8 mouse cellular contexts compared by ENCODE assay signal in the genomic region with DNA sequence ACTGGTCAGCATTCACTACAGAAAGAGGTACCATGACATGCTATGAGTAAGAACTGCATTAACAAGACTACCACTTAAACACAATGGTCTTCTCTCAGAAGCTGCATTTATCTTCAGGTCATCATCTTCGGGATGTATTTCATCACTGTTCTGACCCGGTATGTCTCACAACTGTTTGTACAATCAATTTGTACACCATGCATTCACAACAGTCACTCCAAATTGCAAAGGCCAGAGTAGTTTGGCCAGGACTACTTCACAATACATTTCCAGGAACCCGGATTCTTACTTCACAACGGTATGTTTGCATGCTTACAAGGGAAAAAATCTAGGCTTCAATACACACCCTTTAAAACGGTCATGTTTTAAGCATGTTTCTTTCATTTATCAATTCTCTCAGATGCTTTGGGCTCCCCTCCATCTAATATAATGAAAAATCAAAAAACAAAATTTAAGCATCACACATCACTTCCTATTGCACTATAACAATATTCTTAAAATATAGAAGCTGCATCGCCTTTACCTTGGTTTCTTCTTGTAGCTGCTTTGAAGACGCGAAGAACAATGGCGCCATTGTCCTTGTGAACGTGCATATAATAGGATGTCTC. TPM values are rescaled to one million over a fixed set of nuclear protein-coding genes. Genes with fewer than 3 reads are reported as not detected.
A peak's percentile ranks its signal among the peaks of the same experiment; 100 is the strongest.
DNase-seq lines count a peak whose midpoint lies in the region; ATAC-seq and TF ChIP-seq lines count a peak whose summit lies in the region.

No protein-coding gene starts in this region.

- H3K36me3 ChIP-seq in heart, embryonic 14.5 days (ENCODE audit: control insufficient read depth, insufficient read depth, low read length), result peaks cover 21% of the 10 kb centered on the region
- peaks cover 17% of the 10 kb centered on the region for H3K36me3 ChIP-seq in ES-E14 (ENCODE audit: control insufficient read depth, insufficient read depth, low read length, poor library complexity, severe bottlenecking)
- H3K36me3 ChIP-seq in heart, postnatal 0 days (replicated peaks; ENCODE audit: control insufficient read depth, insufficient read depth, low read length), result peaks cover 14% of the 10 kb centered on the region
- peaks cover 13% of the 10 kb centered on the region for H3K36me3 ChIP-seq in midbrain, embryonic 12.5 days

- in situ Hi-C loops in ES-E14 (cut with MboI; ENCODE audit: low sequenced_read_pairs in 2 of 2, unreplicated experiment in 2 of 2), result no loop called here

- no peaks in the 10 kb centered on the region for H3K27me3 ChIP-seq in heart, embryonic 14.5 days (ENCODE audit: control insufficient read depth, insufficient read depth, low read length)
- H3K27me3 ChIP-seq in heart, postnatal 0 days (ENCODE audit: control insufficient read depth, insufficient read depth, low read length), result no peaks in the 10 kb centered on the region
- no peaks in the 10 kb centered on the region for H3K27me3 ChIP-seq in midbrain, embryonic 12.5 days

- TF ChIP-seq CTCF in heart, postnatal 0 days (IDR thresholded peaks at IDR 0.05; ENCODE audit: low read depth), result no peak

- H3K4me1 ChIP-seq in heart, embryonic 14.5 days (ENCODE audit: control insufficient read depth in 2 of 2, insufficient read depth in 2 of 2, low read length in 2 of 2), result peaks cover 0 to 18% of the 10 kb centered on the region in 2 experiments; a peak in 3 of 4 replicates
- peaks cover 0 to 6% of the 10 kb centered on the region in 2 experiments; a peak in 1 of 4 replicates for H3K4me1 ChIP-seq in ES-E14 (ENCODE audit: control insufficient read depth in 2 of 2, insufficient read depth in 2 of 2, low read length in 2 of 2, poor library complexity in 1 of 2)
- H3K4me1 ChIP-seq in heart, postnatal 0 days (ENCODE audit: control insufficient read depth, insufficient read depth), result peaks cover 17% of the 10 kb centered on the region
- H3K4me1 ChIP-seq in midbrain, embryonic 12.5 days, result peaks cover 12% of the 10 kb centered on the region

- 0% methylated on average over 10 of the region's 10 CpGs for WGBS in heart, embryonic 14.5 days
- under 1% methylated on average over 10 of the region's 10 CpGs for WGBS in heart, postnatal 0 days
- 0% methylated on average over 10 of the region's 10 CpGs for WGBS in midbrain, embryonic 12.5 days

- peak overlapping the region; percentile 72 for H3K4me2 ChIP-seq in heart, embryonic 14.5 days (ENCODE audit: low read length)
- peak overlapping the region; percentile 79 for H3K4me2 ChIP-seq in heart, postnatal 0 days (ENCODE audit: low read depth, low read length)
- peak overlapping the region; percentile 62 for H3K4me2 ChIP-seq in midbrain, embryonic 12.5 days (replicated peaks)

- peak overlapping the region; percentile 76 to 89 for H3K27ac ChIP-seq in heart, embryonic 14.5 days (replicated peaks in 1 of 2; ENCODE audit: control insufficient read depth in 1 of 2, insufficient read depth in 1 of 2, low read depth in 2 of 2, low read length in 2 of 2)
- peak overlapping the region; percentile 93 for H3K27ac ChIP-seq in ES-E14 (ENCODE audit: insufficient read depth, low read depth, low read length, poor library complexity, severe bottlenecking)
- H3K27ac ChIP-seq in heart, postnatal 0 days (ENCODE audit: low read depth), result peak overlapping the region; percentile 86
- H3K27ac ChIP-seq in midbrain, embryonic 12.5 days (replicated peaks), result peak overlapping the region; percentile 93

- no peaks in the 10 kb centered on the region for H3K9me3 ChIP-seq in heart, embryonic 14.5 days (ENCODE audit: control insufficient read depth, low read length)
- H3K9me3 ChIP-seq in ES-E14 (ENCODE audit: control insufficient read depth, insufficient read depth, low read depth, low read length), result no peaks in the 10 kb centered on the region
- no peaks in the 10 kb centered on the region for H3K9me3 ChIP-seq in heart, postnatal 0 days (replicated peaks; ENCODE audit: control insufficient read depth, low read length)
- no peaks in the 10 kb centered on the region for H3K9me3 ChIP-seq in midbrain, embryonic 12.5 days

- peak overlapping the region; percentile 96 for H3K9ac ChIP-seq in heart, embryonic 14.5 days (ENCODE audit: low read length)
- peak overlapping the region; percentile 95 for H3K9ac ChIP-seq in ES-E14 (ENCODE audit: insufficient read depth, low read depth, low read length, poor library complexity, severe bottlenecking)
- peak overlapping the region; percentile 77 for H3K9ac ChIP-seq in heart, postnatal 0 days (replicated peaks; ENCODE audit: low read depth, low read length)
- peak overlapping the region; percentile 94 for H3K9ac ChIP-seq in midbrain, embryonic 12.5 days (replicated peaks)

- TF ChIP-seq EP300 in heart, postnatal 0 days (IDR thresholded peaks at IDR 0.05; ENCODE audit: low read depth), result no peak

- no peak for ATAC-seq in heart, embryonic 14.5 days (ENCODE audit: insufficient number of reproducible peaks, insufficient read depth, low FRiP score, low read depth)
- no peak for ATAC-seq in heart, postnatal 0 days (ENCODE audit: insufficient read depth, low read depth)
- no peak for ATAC-seq in midbrain, embryonic 12.5 days (ENCODE audit: low FRiP score, low read depth)
- ATAC-seq in granulocyte monocyte progenitor cell, adult 5-6 weeks (replicated peaks; ENCODE audit: poor library complexity, severe bottlenecking), result no peak

- peak overlapping the region; percentile 60 to 74 for H3K4me3 ChIP-seq in heart, embryonic 14.5 days (ENCODE audit: control insufficient read depth in 1 of 2, insufficient read depth in 1 of 2, low read depth in 1 of 2, low read length in 2 of 2)
- H3K4me3 ChIP-seq in ES-E14 (ENCODE audit: insufficient read depth in 1 of 2, low read depth in 1 of 2, low read length in 2 of 2, poor library complexity in 1 of 2, severe bottlenecking in 1 of 2), result peak overlapping the region; percentile 79
- H3K4me3 ChIP-seq in heart, postnatal 0 days (ENCODE audit: low read depth, low read length), result peak overlapping the region; percentile 72
- H3K4me3 ChIP-seq in midbrain, embryonic 12.5 days, result peak overlapping the region; percentile 80

- no peak for DNase-seq in heart, adult 11 months
- no peak for DNase-seq in ES-E14 (ENCODE audit: low read depth, low spot score)
- no peak for DNase-seq in heart, postnatal 0 days (ENCODE audit: low spot score)
- no peak for DNase-seq in urinary bladder, postnatal 10 days (ENCODE audit: low spot score)
- DNase-seq in thymus, postnatal 36 days, result no peak

TF ChIP-seq in ES-E14, 5 proteins besides CTCF, POLR2A, EP300 and RAD21:
- TF ChIP-seq MAFK (IDR thresholded peaks at IDR 0.05; ENCODE audit: insufficient read depth, low read depth, low read length) (no peak), HCFC1 (IDR thresholded peaks at IDR 0.05; ENCODE audit: borderline replicate concordance, insufficient read depth, low read length) (no peak), ZNF384 (IDR thresholded peaks at IDR 0.05; ENCODE audit: low read depth, low read length) (no peak), CHD2 (IDR thresholded peaks at IDR 0.05; ENCODE audit: low read depth, low read length) (no peak), ZC3H11A (IDR thresholded peaks at IDR 0.05; ENCODE audit: borderline replicate concordance, low read depth, low read length) (no peak)

RNA-seq across cellular contexts. Expression of gene Zfp949, which starts 25.8 kb away (rescaled TPM):
- 8.5 and 9.6 TPM in 2 replicates for polyA plus RNA-seq in heart, embryonic 14.5 days (2014; fragmentation: Nextera tagmentation; extraction: Ambion mirVana)
- 7.1 and 8.9 TPM in 2 replicates for total RNA-seq in ES-E14 (2012; rRNA removed)
- total RNA-seq in heart, postnatal 0 days (2014; rRNA removed; ENCODE audit: low replicate concordance), result 3.3 and 4.9 TPM in 2 replicates
- polyA plus RNA-seq in heart, postnatal 0 days (2015; fragmentation: Nextera tagmentation; extraction: Ambion mirVana), result 5.6 and 8.3 TPM in 2 replicates
- polyA plus RNA-seq in midbrain, embryonic 12.5 days (2016; fragmentation: Nextera tagmentation; extraction: Ambion mirVana), result 13.2 and 14.1 TPM in 2 replicates
- 8.9 and 12.4 TPM in 2 replicates for total RNA-seq in granulocyte monocyte progenitor cell, adult 5-6 weeks (2014; fragmentation: Nextera tagmentation)
- 7.3 and 10.6 TPM in 2 replicates for total RNA-seq in granulocyte monocyte progenitor cell, adult 5-6 weeks (2017)

RNA-seq across cellular contexts. Expression of gene Syncrip, which starts 39.7 kb away (rescaled TPM):
- 50.8 and 60.3 TPM in 2 replicates for polyA plus RNA-seq in heart, embryonic 14.5 days (2014; fragmentation: Nextera tagmentation; extraction: Ambion mirVana)
- total RNA-seq in ES-E14 (2012; rRNA removed), result 113 and 144 TPM in 2 replicates
- 21.6 and 32.1 TPM in 2 replicates for total RNA-seq in heart, postnatal 0 days (2014; rRNA removed; ENCODE audit: low replicate concordance)
- polyA plus RNA-seq in heart, postnatal 0 days (2015; fragmentation: Nextera tagmentation; extraction: Ambion mirVana), result 34.2 and 41.4 TPM in 2 replicates
- polyA plus RNA-seq in midbrain, embryonic 12.5 days (2016; fragmentation: Nextera tagmentation; extraction: Ambion mirVana), result 119 and 121 TPM in 2 replicates
- total RNA-seq in granulocyte monocyte progenitor cell, adult 5-6 weeks (2014; fragmentation: Nextera tagmentation), result 231 and 250 TPM in 2 replicates
- total RNA-seq in granulocyte monocyte progenitor cell, adult 5-6 weeks (2017), result 274 and 276 TPM in 2 replicates

RNA-seq across cellular contexts. Expression of gene Trim43a, which starts 58.6 kb away (rescaled TPM):
- 0.09 and 0.22 TPM in 2 replicates for polyA plus RNA-seq in heart, embryonic 14.5 days (2014; fragmentation: Nextera tagmentation; extraction: Ambion mirVana)
- total RNA-seq in ES-E14 (2012; rRNA removed), result 0.69 and 1.9 TPM in 2 replicates
- total RNA-seq in heart, postnatal 0 days (2014; rRNA removed; ENCODE audit: low replicate concordance), result not detected in 2 replicates
- 0.12 and 0.14 TPM in 2 replicates for polyA plus RNA-seq in heart, postnatal 0 days (2015; fragmentation: Nextera tagmentation; extraction: Ambion mirVana)
- 0.09 TPM in 1 of 2 replicates, not detected in the other for polyA plus RNA-seq in midbrain, embryonic 12.5 days (2016; fragmentation: Nextera tagmentation; extraction: Ambion mirVana)
- not detected in 2 replicates for total RNA-seq in granulocyte monocyte progenitor cell, adult 5-6 weeks (2014; fragmentation: Nextera tagmentation)
- not detected in 2 replicates for total RNA-seq in granulocyte monocyte progenitor cell, adult 5-6 weeks (2017)
